ENCODE assay signal across 11 mouse cellular contexts in the genomic region with DNA sequence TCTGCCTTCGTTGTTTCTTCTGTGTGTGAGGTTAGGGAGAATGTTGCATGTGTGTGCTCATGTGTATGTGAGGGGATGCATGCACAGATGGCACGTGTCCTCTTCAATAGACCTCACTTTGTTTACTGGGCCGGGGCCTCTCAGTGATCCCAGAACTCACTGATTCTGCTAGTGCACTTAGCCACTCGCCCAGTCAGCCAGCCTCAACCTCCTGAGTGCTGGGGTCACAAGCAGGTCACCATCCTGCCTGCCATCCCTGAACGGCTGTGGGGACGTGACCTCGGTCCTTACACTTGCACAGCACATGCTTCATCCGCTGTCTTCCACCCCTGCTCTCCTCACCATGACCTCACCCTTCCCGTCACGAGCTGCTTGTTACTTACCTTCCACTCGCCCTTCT. TPM values are rescaled to one million over a fixed set of nuclear protein-coding genes. Genes with fewer than 3 reads are reported as not detected.
DNase-seq lines count a peak whose midpoint lies in the region; ATAC-seq lines count a peak whose summit lies in the region.
"Had no signal": no experiment of that assay in that cellular context is flagged by ENCODE, and none has a peak within 500 bp of the region (broad histone marks: within the 10 kb centered on the region; RNA-seq: fewer than 3 reads in every experiment).

No protein-coding gene starts in this region.

- peak overlapping the region; percentile 33; the same call in 1 of the 2 replicates for H3K27ac ChIP-seq in heart, embryonic 10.5 days
- no peak overlapping the region for H3K27ac ChIP-seq in heart, embryonic 12.5 days (ENCODE audit: poor library complexity, severe bottlenecking)
- H3K27ac ChIP-seq in midbrain, embryonic 12.5 days (replicated peaks), result peak overlapping the region; percentile 70; the same call in 1 of the 2 replicates
- H3K27ac ChIP-seq in midbrain, embryonic 15.5 days, result no peak overlapping the region
- 0 out of 2 replicates have a peak overlapping the region, but pooled peaks have one; percentile 22 for H3K27ac ChIP-seq in hindbrain, embryonic 15.5 days (replicated peaks)
- H3K27ac ChIP-seq in kidney, embryonic 14.5 days (ENCODE audit: low read depth, low read length), result no peak overlapping the region
- H3K27ac ChIP-seq: liver, embryonic 13.5 days had no signal

- no peaks in the 10 kb centered on the region for H3K27me3 ChIP-seq in heart, embryonic 10.5 days (ENCODE audit: insufficient read depth, poor library complexity, severe bottlenecking)
- H3K27me3 ChIP-seq in heart, embryonic 12.5 days (replicated peaks), result no peaks in the 10 kb centered on the region
- no peaks in the 10 kb centered on the region for H3K27me3 ChIP-seq in midbrain, embryonic 12.5 days
- no peaks in the 10 kb centered on the region for H3K27me3 ChIP-seq in midbrain, embryonic 15.5 days (replicated peaks)
- H3K27me3 ChIP-seq in hindbrain, embryonic 15.5 days, result no peaks in the 10 kb centered on the region
- H3K27me3 ChIP-seq in kidney, embryonic 14.5 days (ENCODE audit: control insufficient read depth, insufficient read depth, low read length), result no peaks in the 10 kb centered on the region
- H3K27me3 ChIP-seq: liver, embryonic 13.5 days had no signal

- H3K4me1 ChIP-seq in heart, embryonic 10.5 days, result peaks cover 31% of the 10 kb centered on the region
- H3K4me1 ChIP-seq in heart, embryonic 12.5 days (replicated peaks), result peaks cover 32% of the 10 kb centered on the region
- peaks cover 16% of the 10 kb centered on the region for H3K4me1 ChIP-seq in midbrain, embryonic 12.5 days
- H3K4me1 ChIP-seq in midbrain, embryonic 15.5 days, result peaks cover 8% of the 10 kb centered on the region; the same call in 1 of the 2 replicates
- peaks cover 13% of the 10 kb centered on the region for H3K4me1 ChIP-seq in hindbrain, embryonic 15.5 days (replicated peaks)
- H3K4me1 ChIP-seq in kidney, embryonic 14.5 days (ENCODE audit: control insufficient read depth, insufficient read depth, low read length), result peaks cover 8% of the 10 kb centered on the region; the same call in 1 of the 2 replicates

- no peak overlapping the region for H3K4me2 ChIP-seq in heart, embryonic 12.5 days
- no peak overlapping the region for H3K4me2 ChIP-seq in midbrain, embryonic 12.5 days (replicated peaks)
- no peak overlapping the region for H3K4me2 ChIP-seq in midbrain, embryonic 15.5 days
- H3K4me2 ChIP-seq in hindbrain, embryonic 15.5 days, result no peak overlapping the region
- no peak overlapping the region for H3K4me2 ChIP-seq in kidney, embryonic 14.5 days (replicated peaks; ENCODE audit: low read depth, low read length)
- H3K4me2 ChIP-seq: liver, embryonic 13.5 days had no signal

- no peak for DNase-seq in heart, embryonic 10.5 days (ENCODE audit: low spot score)
- DNase-seq in right cerebral cortex, postnatal 10 days (ENCODE audit: low spot score in 2 of 2), result no peak
- DNase-seq: gastrocnemius, postnatal 25 days; liver, embryonic 13.5 days had no signal

- H3K4me3 ChIP-seq in heart, embryonic 10.5 days, result no peak overlapping the region
- H3K4me3 ChIP-seq in heart, embryonic 12.5 days, result no peak overlapping the region
- no peak overlapping the region for H3K4me3 ChIP-seq in midbrain, embryonic 12.5 days
- no peak overlapping the region for H3K4me3 ChIP-seq in midbrain, embryonic 15.5 days
- no peak overlapping the region for H3K4me3 ChIP-seq in hindbrain, embryonic 15.5 days
- no peak overlapping the region for H3K4me3 ChIP-seq in kidney, embryonic 14.5 days (ENCODE audit: low read length)
- H3K4me3 ChIP-seq: liver, embryonic 13.5 days had no signal

- H3K9ac ChIP-seq in heart, embryonic 12.5 days, result no peak overlapping the region; the same call in 1 of the 2 replicates
- H3K9ac ChIP-seq in midbrain, embryonic 12.5 days (replicated peaks), result no peak overlapping the region
- H3K9ac ChIP-seq in midbrain, embryonic 15.5 days, result no peak overlapping the region
- no peak overlapping the region for H3K9ac ChIP-seq in hindbrain, embryonic 15.5 days
- H3K9ac ChIP-seq in kidney, embryonic 14.5 days (ENCODE audit: low read depth, low read length), result no peak overlapping the region
- H3K9ac ChIP-seq: liver, embryonic 13.5 days had no signal

- H3K36me3 ChIP-seq in heart, embryonic 10.5 days, result 0 out of 2 replicates have a peak, but pooled peaks cover 3% of the 10 kb centered on the region
- peaks cover 10% of the 10 kb centered on the region for H3K36me3 ChIP-seq in heart, embryonic 12.5 days
- peaks cover 8% of the 10 kb centered on the region; the same call in 1 of the 2 replicates for H3K36me3 ChIP-seq in midbrain, embryonic 12.5 days
- H3K36me3 ChIP-seq in midbrain, embryonic 15.5 days (replicated peaks), result peaks cover 10% of the 10 kb centered on the region
- H3K36me3 ChIP-seq in hindbrain, embryonic 15.5 days, result peaks cover 22% of the 10 kb centered on the region
- peaks cover 2% of the 10 kb centered on the region; the same call in 1 of the 2 replicates for H3K36me3 ChIP-seq in kidney, embryonic 14.5 days (ENCODE audit: control insufficient read depth, insufficient read depth, low read length)
- H3K36me3 ChIP-seq: liver, embryonic 13.5 days had no signal

- WGBS in heart, embryonic 10.5 days, result 35% methylated on average over 11 of the region's 11 CpGs
- 41% methylated on average over 11 of the region's 11 CpGs for WGBS in heart, embryonic 12.5 days
- 62% methylated on average over 11 of the region's 11 CpGs for WGBS in midbrain, embryonic 12.5 days
- WGBS in midbrain, embryonic 15.5 days, result 72% methylated on average over 11 of the region's 11 CpGs
- 36% methylated on average over 11 of the region's 11 CpGs for WGBS in hindbrain, embryonic 15.5 days
- WGBS in kidney, embryonic 14.5 days, result 31% methylated on average over 11 of the region's 11 CpGs

- H3K9me3 ChIP-seq in heart, embryonic 10.5 days, result no peaks in the 10 kb centered on the region
- no peaks in the 10 kb centered on the region for H3K9me3 ChIP-seq in heart, embryonic 12.5 days (replicated peaks)
- no peaks in the 10 kb centered on the region for H3K9me3 ChIP-seq in midbrain, embryonic 12.5 days
- H3K9me3 ChIP-seq in midbrain, embryonic 15.5 days, result no peaks in the 10 kb centered on the region
- no peaks in the 10 kb centered on the region for H3K9me3 ChIP-seq in hindbrain, embryonic 15.5 days
- no peaks in the 10 kb centered on the region for H3K9me3 ChIP-seq in kidney, embryonic 14.5 days (ENCODE audit: control insufficient read depth, low read length)
- H3K9me3 ChIP-seq: liver, embryonic 13.5 days had no signal

- no peak for ATAC-seq in heart, embryonic 12.5 days (ENCODE audit: insufficient number of reproducible peaks, low FRiP score)
- ATAC-seq in midbrain, embryonic 12.5 days (ENCODE audit: low FRiP score, low read depth), result no peak
- no peak for ATAC-seq in midbrain, embryonic 15.5 days (replicated peaks)
- ATAC-seq in hindbrain, embryonic 15.5 days (ENCODE audit: low FRiP score, low read depth), result no peak
- no peak for ATAC-seq in granulocyte monocyte progenitor cell, adult 5-6 weeks (replicated peaks; ENCODE audit: poor library complexity, severe bottlenecking)
- no peak for ATAC-seq in kidney, embryonic 14.5 days (ENCODE audit: low FRiP score, low TSS enrichment)

RNA-seq across cellular contexts. Expression of gene Stxbp1, which starts 23.9 kb away (rescaled TPM):
- 19.1 and 21.6 TPM in 2 replicates for polyA plus RNA-seq in heart, embryonic 10.5 days (2016; fragmentation: Nextera tagmentation; extraction: Ambion mirVana)
- 30.8 and 31.1 TPM in 2 replicates for polyA plus RNA-seq in heart, embryonic 12.5 days (2016; fragmentation: Nextera tagmentation; extraction: Ambion mirVana)
- polyA plus RNA-seq in midbrain, embryonic 12.5 days (2016; fragmentation: Nextera tagmentation; extraction: Ambion mirVana), result 80.3 and 83.2 TPM in 2 replicates
- 324 and 330 TPM in 2 replicates for polyA plus RNA-seq in midbrain, embryonic 15.5 days (2015; fragmentation: Nextera tagmentation; extraction: Ambion mirVana)
- 296 and 323 TPM in 2 replicates for polyA plus RNA-seq in hindbrain, embryonic 15.5 days (2015; fragmentation: Nextera tagmentation; extraction: Ambion mirVana)
- 3.5 and 6.3 TPM in 2 replicates for total RNA-seq in granulocyte monocyte progenitor cell, adult 5-6 weeks (2014; fragmentation: Nextera tagmentation)
- total RNA-seq in granulocyte monocyte progenitor cell, adult 5-6 weeks (2017), result 1.3 and 1.6 TPM in 2 replicates
- 11.2 and 16.2 TPM in 2 replicates for polyA plus RNA-seq in kidney, embryonic 14.5 days (2014; fragmentation: Nextera tagmentation; extraction: Ambion mirVana)

RNA-seq across cellular contexts. Expression of gene Cfap157, which starts 38.9 kb away (rescaled TPM):
- polyA plus RNA-seq in heart, embryonic 10.5 days (2016; fragmentation: Nextera tagmentation; extraction: Ambion mirVana), result 0.78 and 1.2 TPM in 2 replicates
- 0.63 and 0.98 TPM in 2 replicates for polyA plus RNA-seq in heart, embryonic 12.5 days (2016; fragmentation: Nextera tagmentation; extraction: Ambion mirVana)
- polyA plus RNA-seq in midbrain, embryonic 12.5 days (2016; fragmentation: Nextera tagmentation; extraction: Ambion mirVana), result 0.64 and 1.3 TPM in 2 replicates
- polyA plus RNA-seq in midbrain, embryonic 15.5 days (2015; fragmentation: Nextera tagmentation; extraction: Ambion mirVana), result 1.0 and 1.2 TPM in 2 replicates
- 1.3 and 2.0 TPM in 2 replicates for polyA plus RNA-seq in hindbrain, embryonic 15.5 days (2015; fragmentation: Nextera tagmentation; extraction: Ambion mirVana)
- not detected in 2 replicates for total RNA-seq in granulocyte monocyte progenitor cell, adult 5-6 weeks (2014; fragmentation: Nextera tagmentation)
- total RNA-seq in granulocyte monocyte progenitor cell, adult 5-6 weeks (2017), result not detected in 2 replicates
- polyA plus RNA-seq in kidney, embryonic 14.5 days (2014; fragmentation: Nextera tagmentation; extraction: Ambion mirVana), result 0.11 and 0.39 TPM in 2 replicates
- total RNA-seq: gastrocnemius, postnatal 25 days; hematopoietic stem cell, adult 5-6 weeks had no signal

RNA-seq across cellular contexts. Expression of gene Ptrh1, which starts 47.6 kb away (rescaled TPM):
- 5.1 and 5.6 TPM in 2 replicates for polyA plus RNA-seq in heart, embryonic 10.5 days (2016; fragmentation: Nextera tagmentation; extraction: Ambion mirVana)
- polyA plus RNA-seq in heart, embryonic 12.5 days (2016; fragmentation: Nextera tagmentation; extraction: Ambion mirVana), result 4.2 and 5.2 TPM in 2 replicates
- polyA plus RNA-seq in midbrain, embryonic 12.5 days (2016; fragmentation: Nextera tagmentation; extraction: Ambion mirVana), result 2.6 and 4.6 TPM in 2 replicates
- polyA plus RNA-seq in midbrain, embryonic 15.5 days (2015; fragmentation: Nextera tagmentation; extraction: Ambion mirVana), result 5.9 and 6.1 TPM in 2 replicates
- polyA plus RNA-seq in hindbrain, embryonic 15.5 days (2015; fragmentation: Nextera tagmentation; extraction: Ambion mirVana), result 4.3 and 5.0 TPM in 2 replicates
- 3.5 and 4.7 TPM in 2 replicates for total RNA-seq in granulocyte monocyte progenitor cell, adult 5-6 weeks (2014; fragmentation: Nextera tagmentation)
- total RNA-seq in granulocyte monocyte progenitor cell, adult 5-6 weeks (2017), result 2.9 and 3.0 TPM in 2 replicates
- 3.3 and 5.8 TPM in 2 replicates for polyA plus RNA-seq in kidney, embryonic 14.5 days (2014; fragmentation: Nextera tagmentation; extraction: Ambion mirVana)

RNA-seq across cellular contexts. Expression of gene Ttc16, which starts 47.7 kb away (rescaled TPM):
- 0.29 and 0.52 TPM in 2 replicates for polyA plus RNA-seq in heart, embryonic 10.5 days (2016; fragmentation: Nextera tagmentation; extraction: Ambion mirVana)
- polyA plus RNA-seq in heart, embryonic 12.5 days (2016; fragmentation: Nextera tagmentation; extraction: Ambion mirVana), result 0.09 and 0.24 TPM in 2 replicates
- polyA plus RNA-seq in midbrain, embryonic 12.5 days (2016; fragmentation: Nextera tagmentation; extraction: Ambion mirVana), result 0.20 and 0.43 TPM in 2 replicates
- 0.89 and 0.92 TPM in 2 replicates for polyA plus RNA-seq in midbrain, embryonic 15.5 days (2015; fragmentation: Nextera tagmentation; extraction: Ambion mirVana)
- 0.59 and 0.62 TPM in 2 replicates for polyA plus RNA-seq in hindbrain, embryonic 15.5 days (2015; fragmentation: Nextera tagmentation; extraction: Ambion mirVana)
- total RNA-seq in granulocyte monocyte progenitor cell, adult 5-6 weeks (2014; fragmentation: Nextera tagmentation), result 0.15 TPM in 1 of 2 replicates, not detected in the other
- total RNA-seq in granulocyte monocyte progenitor cell, adult 5-6 weeks (2017), result 0.09 and 0.26 TPM in 2 replicates
- 0.30 TPM in 1 of 2 replicates, not detected in the other for polyA plus RNA-seq in kidney, embryonic 14.5 days (2014; fragmentation: Nextera tagmentation; extraction: Ambion mirVana)
- total RNA-seq: gastrocnemius, postnatal 25 days; hematopoietic stem cell, adult 5-6 weeks had no signal

RNA-seq across cellular contexts. Expression of gene Fam129b, which starts 52.8 kb away (rescaled TPM):
- polyA plus RNA-seq in heart, embryonic 10.5 days (2016; fragmentation: Nextera tagmentation; extraction: Ambion mirVana), result 47.1 and 55.5 TPM in 2 replicates
- polyA plus RNA-seq in heart, embryonic 12.5 days (2016; fragmentation: Nextera tagmentation; extraction: Ambion mirVana), result 62.0 and 64.4 TPM in 2 replicates
- 27.0 and 29.1 TPM in 2 replicates for polyA plus RNA-seq in midbrain, embryonic 12.5 days (2016; fragmentation: Nextera tagmentation; extraction: Ambion mirVana)
- polyA plus RNA-seq in midbrain, embryonic 15.5 days (2015; fragmentation: Nextera tagmentation; extraction: Ambion mirVana), result 29.7 and 31.3 TPM in 2 replicates
- 33.5 and 33.9 TPM in 2 replicates for polyA plus RNA-seq in hindbrain, embryonic 15.5 days (2015; fragmentation: Nextera tagmentation; extraction: Ambion mirVana)
- 7.9 and 20.5 TPM in 2 replicates for total RNA-seq in granulocyte monocyte progenitor cell, adult 5-6 weeks (2014; fragmentation: Nextera tagmentation)
- total RNA-seq in granulocyte monocyte progenitor cell, adult 5-6 weeks (2017), result 6.2 and 9.6 TPM in 2 replicates
- polyA plus RNA-seq in kidney, embryonic 14.5 days (2014; fragmentation: Nextera tagmentation; extraction: Ambion mirVana), result 18.2 and 19.9 TPM in 2 replicates

Comparison
In these comparisons a context has a peak if more than half of its experiments do, and no peak if none do; other contexts are left out.
1. H3K27ac ChIP-seq: peak in heart, embryonic 10.5 days (single experiment), midbrain, embryonic 12.5 days (single experiment) and hindbrain, embryonic 15.5 days (single experiment); none in heart, embryonic 12.5 days (single experiment), midbrain, embryonic 15.5 days (single experiment) and kidney, embryonic 14.5 days (single experiment).